Mouse (Mus musculus): ENCODE results near the gene Pex11g.
A peak's percentile ranks its signal among the peaks of the same experiment; 100 is the strongest.

The Pex11g gene

DNA sequence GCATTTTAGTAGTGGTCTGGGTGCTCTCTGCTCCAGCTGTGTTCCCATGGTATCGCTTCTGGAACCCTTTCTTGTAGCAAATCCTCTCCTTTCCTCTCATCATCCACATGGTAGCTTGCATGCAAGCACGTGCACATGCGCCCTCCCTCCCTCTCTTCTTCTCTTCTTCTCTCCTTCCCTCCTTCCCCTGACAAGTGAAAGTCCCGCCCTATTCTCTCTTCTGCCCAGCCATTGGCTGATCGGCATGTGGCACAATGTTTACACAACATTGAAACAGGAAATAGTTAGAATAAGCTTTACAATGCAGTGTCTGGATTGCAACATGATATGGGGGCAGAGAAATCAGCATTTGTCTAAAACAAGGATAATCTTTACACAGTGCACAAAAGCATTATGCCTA is 14.1 kb upstream of the Pex11g start:
- DNase-seq (ENCODE audit: low spot score) = no peak

DNA sequence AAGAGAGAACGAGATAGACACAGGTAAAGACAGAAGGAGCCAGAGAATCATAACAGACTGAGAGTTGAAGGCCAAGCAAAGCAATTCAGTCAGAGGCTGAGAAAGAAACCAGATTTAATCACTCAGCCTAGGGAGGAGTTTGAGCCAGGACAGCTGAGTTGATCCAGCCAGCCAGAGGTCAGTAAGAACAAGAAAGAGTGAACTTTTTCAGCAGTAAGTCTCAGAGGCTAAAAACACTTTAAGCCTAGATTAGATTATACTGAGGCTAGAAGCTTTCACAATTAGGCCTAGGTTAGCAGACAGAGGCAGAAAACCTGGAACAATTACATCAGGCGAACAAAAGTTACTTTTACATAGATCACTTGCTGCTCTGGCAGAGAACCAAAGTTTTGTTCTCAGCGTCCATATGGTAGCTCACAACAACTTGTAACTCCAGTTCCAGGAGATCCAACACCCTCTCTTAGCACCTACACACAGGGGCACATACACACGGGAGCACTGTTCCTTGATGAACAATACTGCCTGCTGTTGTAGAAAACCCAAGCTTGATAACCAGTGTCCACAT is 12.8 kb upstream of the Pex11g start:
- DNase-seq (ENCODE audit: low spot score) = no peak

DNA sequence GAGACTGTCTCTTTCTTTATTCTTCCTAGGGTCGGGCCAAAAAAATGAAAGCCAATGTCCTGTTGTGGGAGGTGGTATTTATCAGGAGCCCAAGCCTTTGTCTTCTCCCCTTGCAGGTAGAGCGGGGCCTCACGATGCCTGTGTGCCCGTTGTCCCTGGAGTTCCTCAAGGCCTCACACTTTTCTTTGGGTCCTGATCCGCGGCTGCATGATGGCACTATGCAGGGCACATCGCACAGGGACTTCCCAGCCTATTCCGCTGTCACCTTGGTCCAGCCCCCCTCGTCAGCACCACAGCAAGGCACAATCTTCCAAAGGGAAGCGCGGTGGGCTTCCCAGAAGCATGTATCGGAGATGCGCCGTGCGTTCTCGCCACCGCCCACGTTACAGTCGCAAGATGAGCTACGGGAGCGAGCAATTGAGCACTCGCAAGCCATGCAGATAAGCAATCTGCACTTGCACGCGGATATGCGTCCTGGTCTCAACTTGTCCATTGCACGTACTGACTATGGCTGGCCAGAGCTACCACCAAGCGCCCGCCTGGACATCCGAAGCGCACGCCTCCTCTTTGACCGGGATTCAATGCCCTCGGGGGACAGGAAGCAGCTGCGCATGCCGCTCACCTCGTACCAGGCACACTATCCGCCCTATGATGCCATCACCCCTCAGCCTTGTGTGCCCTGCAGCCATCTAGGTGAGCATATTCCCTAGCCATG is 8.4 kb upstream of the Pex11g start:
- no peak for DNase-seq (ENCODE audit: low spot score)

DNA sequence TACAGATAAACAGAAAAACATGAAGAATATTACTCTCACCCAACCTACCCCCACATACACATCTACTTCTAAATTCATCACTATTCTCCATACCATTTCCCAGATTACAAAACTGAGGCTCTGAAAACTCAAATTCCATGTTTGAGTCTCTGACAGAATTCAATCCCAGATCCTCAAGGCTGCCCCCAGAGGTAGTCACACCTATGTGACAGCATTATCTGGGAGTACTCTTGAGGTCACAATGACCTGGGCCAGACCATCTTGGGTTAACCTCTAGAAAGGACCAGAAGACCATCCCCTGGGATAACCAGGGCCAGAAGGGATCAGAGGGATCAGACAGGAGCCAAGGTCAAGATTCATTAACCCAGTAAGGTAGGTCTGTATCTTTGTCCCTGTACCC is 3.1 kb upstream of the Pex11g start, which contains the start of gene Tex45:
TSS of gene Tex45 (plus strand) at position 301 of the 400 bp plus-strand sequence.
- no peak for DNase-seq (ENCODE audit: low spot score)

DNA sequence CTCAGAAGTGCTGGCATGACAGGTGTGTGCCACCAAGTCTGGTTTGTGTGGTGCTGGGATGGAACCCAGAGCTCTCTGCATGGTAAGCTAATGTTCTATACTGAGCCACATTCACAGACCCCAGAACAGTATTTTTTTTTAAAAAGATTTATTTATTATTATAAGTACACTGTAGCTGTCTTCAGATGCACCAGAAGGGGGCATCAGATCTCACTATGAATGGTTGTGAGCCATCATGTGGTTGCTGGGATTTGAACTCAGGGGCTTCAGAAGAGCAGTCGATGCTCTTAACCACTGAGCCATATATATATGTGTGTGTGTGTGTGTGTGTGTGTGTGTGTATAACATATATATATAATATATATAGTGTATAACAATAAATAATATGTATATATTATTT is 1.4 kb upstream of the Pex11g start:
- DNase-seq (ENCODE audit: low spot score) = no peak

DNA sequence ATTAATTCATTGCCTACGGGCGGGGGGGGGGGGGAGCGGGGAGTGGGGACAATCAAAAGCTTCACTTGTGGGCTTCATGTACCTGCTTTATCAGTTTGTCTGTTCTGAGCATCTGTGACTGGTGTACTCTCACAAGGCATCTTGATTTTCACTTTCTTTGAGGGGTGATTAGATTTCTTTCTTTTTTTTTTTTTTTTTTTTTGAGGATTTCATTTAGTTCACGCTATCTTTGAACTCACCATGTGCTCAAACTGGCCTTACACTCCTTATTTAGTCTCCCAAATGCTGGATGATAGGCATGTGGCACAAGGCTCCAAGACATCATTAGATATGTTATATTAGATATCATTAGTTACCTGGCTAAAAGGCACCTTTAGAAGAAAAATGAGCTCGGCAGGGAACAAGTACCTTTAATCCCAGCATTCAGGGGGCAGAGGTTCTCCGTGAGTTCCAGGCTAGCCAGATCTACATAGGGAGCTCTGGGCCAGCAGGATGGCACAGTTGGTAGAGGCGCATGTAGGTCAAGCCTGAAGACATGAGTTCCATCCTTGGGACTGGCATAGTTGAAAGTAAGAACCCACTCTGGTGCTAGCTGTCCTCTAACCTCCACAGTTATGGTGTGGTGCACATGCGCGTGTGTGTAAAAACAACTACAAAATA is 536 bp upstream of the Pex11g start:
- DNase-seq (ENCODE audit: low spot score) = no peak

DNA sequence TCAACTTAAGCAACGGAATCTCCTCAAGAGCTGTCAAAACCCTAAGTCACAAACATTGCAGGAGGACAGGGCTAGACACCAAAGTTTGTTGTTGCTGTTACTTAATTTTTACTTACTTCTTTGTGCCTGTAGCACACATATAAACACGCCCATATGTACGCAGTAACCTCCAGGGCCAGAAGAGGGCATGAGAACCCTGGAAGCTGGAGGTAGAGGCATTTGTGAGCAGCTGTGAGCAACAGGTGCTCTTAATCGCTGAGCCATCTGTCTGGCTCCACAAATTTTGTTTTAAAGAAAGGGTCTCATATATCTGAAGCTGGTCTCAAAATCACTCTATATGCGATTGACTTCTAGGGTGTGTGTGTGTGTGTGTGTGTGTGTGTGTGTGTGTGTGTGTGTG is 3.2 kb downstream of the Pex11g start:
- DNase-seq (ENCODE audit: low spot score) = peak; percentile 41

DNA sequence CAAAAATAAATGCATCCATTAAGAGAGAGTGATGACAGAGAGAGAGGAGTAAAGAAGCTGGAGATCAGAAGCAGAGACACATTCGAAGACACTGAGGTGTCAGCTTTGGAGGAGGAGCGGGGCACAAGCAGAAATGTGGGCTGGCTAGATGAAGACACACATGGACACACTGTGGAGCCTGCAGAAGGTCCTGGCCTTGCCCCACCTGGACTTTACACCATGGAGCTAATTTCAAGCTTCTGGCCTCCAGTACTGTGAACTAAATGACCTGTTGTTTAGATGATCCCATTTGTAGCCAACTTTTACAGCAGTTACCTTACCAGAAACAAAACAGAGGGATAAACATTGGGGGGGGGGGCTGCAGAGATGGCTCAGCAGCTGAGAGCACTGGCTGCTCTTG is 4.2 kb downstream of the Pex11g start:
- no peak for DNase-seq (ENCODE audit: low spot score)

DNA sequence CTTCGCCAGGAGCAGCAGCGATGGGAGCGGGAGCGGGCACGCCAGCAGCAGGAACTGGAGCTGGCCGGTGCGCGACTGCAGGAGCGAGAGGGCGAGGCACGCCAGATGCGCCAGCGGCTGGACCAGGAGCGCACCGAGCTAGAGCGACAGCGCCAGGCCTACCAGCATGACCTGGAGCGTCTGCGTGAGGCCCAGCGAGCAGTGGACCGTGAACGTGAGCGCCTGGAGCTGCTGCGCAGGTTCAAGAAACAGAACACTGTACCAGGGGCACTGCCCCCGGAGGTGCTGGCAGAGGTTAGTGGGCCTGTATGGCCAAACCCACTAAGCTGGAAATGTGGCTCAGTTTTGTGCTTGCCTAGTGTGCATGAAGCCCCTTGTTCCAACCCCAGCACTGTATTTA is 15.5 kb downstream of the Pex11g start:
- DNase-seq (ENCODE audit: low spot score) = no peak

DNA sequence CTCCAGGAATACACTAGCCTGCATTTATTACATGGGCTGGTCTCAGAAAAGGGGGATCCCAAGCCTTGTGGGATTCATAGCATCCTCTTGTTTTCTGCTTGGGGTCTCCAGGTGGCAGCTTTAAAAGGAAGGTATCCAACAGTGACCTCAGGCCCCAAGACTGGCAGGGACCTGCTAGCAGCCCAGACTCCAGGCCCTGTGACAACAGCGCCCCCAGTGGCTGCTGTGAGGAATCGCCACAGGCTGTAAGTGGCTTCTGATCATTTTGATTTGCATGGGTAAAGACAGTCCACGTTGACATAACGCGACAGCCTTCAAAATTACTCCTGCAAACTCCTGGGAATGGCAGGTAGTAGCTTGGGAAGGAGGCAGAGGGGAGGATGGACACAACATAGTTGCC is 16.8 kb downstream of the Pex11g start:
- peak; percentile 36 for DNase-seq (ENCODE audit: low spot score)

DNA sequence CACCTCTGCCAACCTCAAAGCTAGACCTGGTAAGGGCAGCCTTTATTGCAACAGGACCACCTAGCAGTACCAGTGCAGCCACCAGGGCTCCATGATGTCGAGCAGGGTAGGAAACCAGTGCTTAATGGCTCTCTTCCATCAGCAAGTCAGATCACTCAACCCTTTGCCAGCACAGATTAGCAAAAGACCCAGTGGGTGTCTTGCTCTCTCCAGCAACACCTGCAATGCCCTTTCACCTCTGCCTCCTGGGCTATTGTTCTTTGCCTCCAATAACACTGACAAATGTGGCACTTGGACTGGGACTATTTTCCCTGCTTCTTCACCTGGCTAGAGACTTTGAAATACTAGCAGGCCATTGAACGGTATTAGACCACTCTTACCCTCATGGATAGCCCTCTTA is 18.3 kb downstream of the Pex11g start:
- no peak for DNase-seq (ENCODE audit: low spot score)

DNA sequence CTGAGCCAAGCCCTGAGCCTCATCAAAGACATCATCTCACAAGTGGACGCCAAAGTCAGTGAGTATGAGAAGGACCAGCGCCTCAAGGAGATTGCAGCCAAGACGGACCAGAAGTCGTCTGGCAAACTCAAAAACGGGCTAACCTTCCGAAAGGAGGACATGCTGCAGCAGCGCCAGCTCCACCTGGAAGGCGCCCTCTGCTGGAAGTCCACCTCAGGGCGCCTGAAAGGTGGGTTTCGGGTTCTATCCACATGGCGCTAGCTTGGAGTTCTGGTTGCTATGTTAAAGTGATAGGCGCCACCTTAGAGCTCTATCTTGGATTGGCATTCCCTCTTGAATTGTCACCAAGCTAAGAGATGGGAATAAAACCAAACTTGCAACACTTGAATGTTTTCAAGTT is 28.0 kb downstream of the Pex11g start:
- DNase-seq (ENCODE audit: low spot score) = no peak

DNA sequence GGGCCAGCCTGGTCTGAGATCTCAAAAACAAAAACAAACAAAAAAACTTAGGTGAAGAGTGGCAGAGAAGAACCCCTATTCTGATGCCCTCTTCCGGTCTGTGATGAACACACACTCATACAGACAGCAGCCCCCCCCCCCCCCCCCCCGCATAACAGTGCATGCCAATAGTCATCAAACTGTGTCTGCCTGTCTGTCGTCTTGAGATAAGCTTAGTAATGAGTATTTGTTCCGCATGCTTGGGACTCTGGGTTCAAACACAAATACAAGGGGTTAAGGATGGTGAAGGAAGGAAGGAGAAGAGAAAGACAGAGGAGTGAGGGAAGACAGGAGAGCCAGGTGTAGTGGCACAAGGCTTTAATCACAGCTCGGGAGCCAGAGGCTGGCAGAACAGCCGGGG is 31.0 kb downstream of the Pex11g start:
- DNase-seq (ENCODE audit: low spot score) = no peak

DNA sequence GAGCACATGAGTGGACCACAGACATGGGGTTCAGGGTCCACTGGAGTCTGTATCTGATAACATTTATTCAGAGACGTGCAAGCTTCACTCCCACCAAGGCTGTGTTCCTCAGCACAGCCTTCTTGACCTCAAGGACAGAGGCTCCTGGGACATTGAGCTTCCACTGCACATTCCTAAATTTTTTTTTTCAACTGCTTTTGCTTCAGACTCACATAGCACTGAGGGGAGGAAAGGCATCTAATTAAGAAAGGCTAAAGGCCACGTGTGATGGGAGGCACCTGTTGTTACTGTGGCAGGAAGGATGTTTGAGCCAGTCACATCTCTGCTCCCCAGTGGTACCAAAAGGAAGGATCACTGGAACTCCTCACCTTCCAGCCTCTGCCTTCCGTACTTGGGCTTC is 36.4 kb downstream of the Pex11g start:
- DNase-seq (ENCODE audit: low spot score) = no peak

DNA sequence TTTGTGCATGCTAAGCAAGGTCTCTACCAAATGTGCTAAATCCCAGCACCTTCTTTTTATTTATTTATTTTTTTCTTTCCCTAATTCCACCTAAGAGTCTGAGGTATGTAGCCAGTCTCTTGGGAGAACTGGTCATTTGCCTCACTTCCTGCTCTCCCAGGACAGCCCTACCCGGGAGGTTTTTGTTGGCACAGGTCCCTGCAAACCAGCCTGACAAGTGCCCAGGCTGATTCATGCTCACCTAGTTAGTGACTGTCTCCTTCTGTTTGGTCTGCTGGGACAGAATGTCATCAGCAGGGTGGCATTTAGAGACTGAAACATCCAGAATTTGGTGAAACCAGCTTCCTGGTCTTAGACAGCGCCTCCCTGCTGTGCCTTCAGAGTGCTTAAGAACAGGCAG is 37.5 kb downstream of the Pex11g start:
- DNase-seq (ENCODE audit: low spot score) = no peak

DNA sequence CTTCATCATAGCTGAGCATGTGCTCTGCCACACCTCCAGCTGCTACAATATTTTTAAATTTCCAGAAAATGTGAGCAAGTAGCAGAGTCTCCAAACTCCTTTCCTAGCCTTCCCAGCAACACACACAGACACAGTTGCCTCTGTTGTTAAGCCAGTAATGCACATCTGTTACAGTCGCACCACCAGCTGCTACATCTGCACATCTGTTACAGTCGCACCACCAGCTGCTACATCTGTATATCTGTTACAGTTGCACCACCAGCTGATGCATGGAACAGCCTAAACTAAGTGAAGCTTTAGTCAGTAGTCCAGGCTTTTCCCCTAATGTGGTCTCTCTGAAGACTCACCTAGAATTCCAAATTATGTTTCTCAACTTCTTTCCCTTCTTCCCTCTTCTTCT is 39.1 kb downstream of the Pex11g start:
- DNase-seq (ENCODE audit: low spot score) = no peak

DNA sequence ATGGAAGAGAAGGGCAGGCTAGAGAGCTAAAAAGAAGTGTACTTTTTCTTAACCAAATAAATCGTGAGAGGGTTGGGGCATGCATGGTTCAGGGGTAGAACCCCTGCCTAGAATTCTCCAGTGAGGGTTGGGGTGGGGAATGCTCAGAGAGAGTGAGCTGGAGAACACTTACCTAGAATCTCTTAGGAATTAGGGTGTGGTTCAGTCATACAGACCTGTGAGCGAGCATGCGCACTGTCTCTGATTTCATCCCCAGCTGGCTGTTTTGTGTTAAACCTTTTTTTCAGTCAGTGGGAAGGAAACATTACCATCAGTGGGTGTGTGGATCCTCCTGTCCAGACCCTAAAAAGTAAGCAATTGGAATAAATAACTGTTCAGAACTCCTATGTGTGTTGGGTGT is 41.3 kb downstream of the Pex11g start:
- DNase-seq (ENCODE audit: low spot score) = no peak

DNA sequence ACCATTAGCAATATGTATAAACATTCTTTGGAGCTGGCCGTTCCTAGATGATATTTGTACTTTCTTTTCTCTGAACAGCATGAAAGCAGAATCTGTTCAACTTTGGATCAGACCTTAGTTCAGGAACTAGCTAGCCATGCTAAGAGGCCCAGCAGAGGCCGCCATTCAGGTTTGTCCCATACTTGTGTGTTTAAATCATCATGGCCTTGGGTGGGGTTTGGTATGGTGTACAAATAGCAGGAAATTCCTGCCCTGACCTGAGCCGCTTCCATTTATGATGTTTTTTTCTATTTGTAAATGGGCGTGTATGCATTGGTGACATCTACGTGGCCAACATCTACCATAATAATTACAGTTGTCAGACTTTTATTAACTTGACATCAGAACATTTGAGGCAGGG is 42.3 kb downstream of the Pex11g start:
- no peak for DNase-seq (ENCODE audit: low spot score)

DNA sequence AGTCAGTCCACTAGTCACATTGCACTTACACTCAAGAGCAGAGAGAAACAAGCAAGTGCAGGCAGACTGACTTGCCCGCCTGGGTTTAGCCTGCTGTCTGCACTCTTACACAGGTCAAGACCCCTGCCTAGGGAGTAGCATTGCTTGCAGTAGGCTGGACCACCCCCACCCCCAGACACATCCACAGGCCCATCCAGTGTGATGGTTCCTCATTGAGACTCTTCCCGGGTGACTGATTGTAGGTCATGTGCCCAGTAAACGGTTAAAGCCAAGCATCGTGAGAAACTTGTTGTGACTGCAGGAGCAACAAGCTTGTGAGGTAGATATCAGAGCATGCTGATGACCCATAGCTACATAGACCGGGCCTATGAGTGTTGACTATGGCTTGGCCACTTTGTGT is 46.0 kb downstream of the Pex11g start:
- no peak for DNase-seq (ENCODE audit: low spot score)

DNA sequence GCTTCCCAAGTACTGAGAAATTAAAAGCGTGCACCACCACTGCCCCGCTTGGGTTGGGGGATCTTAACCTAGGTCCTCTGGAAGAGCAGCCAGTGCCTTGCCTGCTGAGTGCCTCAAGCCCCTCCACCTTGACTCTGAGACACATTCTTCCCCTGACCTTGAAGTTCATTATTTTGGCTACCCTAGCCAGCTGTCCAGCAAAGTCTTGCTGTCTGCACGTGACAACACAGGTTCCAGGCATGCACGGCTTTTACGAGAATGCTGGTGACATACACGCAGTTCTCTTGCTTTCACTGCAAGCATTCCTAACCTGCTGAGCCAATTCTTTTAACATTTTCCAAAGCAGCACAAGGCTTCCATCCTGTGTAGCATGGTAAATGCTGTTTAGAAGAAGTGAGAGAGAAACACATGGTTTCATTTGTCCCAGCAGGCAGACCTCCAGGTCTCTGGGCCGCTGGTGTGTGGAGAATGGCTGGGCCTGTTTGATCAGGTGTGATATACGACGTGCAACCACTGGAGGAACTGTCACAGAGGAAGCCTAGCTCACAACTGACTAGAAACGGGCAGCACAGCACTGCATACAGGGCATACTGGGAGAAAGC is 47.3 kb downstream of the Pex11g start:
- DNase-seq (ENCODE audit: low spot score) = no peak

DNA sequence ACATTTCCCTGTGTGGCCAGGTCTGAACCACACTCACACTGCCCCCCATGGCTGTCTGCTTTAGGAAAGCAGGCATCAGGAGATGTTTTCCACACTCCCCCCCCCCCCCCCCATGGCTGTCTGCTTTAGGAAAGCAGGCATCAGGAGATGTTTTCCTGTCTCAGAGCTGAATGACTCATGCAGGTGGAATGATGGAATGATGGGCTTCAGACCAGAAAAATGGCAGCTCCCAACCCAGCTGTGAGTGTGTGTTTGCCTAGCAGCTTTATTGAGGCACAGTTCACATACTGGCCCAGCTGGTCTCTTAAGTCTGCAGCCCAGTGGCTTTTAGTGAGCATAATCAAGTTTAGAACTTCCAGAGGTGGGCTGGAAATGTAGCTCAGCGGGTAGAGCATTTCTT is 49.4 kb downstream of the Pex11g start:
- DNase-seq (ENCODE audit: low spot score) = no peak

DNA sequence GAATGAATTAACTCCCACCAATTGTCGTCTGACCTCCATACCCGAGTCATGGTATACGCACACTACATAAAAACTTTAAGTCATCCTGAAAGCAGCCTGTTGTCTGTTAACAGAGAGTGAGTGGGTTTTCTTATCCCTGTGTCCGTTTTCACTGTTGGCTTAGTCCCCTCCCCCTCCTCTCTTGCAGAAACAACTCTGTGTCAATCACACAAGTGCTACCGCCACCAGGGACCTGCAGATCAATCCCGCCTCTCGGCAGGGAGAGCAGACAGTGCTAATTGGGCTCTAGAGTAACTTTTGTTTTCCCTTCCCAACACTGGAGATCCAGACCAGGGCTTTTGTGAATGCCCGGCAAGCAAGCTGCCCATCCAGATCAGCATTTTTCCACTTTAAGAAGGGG is 50.0 kb downstream of the Pex11g start:
- DNase-seq (ENCODE audit: low spot score) = no peak

DNA sequence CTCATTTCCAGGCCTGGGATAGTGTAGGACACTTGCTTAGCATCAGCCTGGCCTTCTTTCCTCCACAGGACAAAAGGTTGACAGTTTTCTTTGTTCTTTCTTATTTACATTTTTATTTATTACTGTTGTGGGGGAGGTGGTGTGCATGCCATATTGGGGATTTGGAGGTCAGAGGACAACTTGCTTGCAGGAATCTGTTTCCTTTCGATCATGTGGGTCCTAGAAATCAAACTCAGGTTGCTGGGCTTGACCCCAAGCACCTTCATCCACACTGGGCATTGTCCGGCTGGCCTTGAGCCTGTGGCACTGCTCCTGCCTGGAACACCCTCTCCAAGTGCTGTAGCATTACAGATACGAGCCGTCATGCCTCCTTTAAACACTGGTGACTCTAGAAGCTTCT is 50.6 kb downstream of the Pex11g start:
- DNase-seq (ENCODE audit: low spot score) = no peak

Data from layer of hippocampus, adult 11-12 months (tissue).